Mouse (Mus musculus) limb, embryonic 14.5 days (tissue): Measurements from ENCODE around the gene Sox5. TPM values are rescaled to one million over a fixed set of nuclear protein-coding genes. Genes with fewer than 3 reads are reported as not detected.

Experiments used
- ATAC-seq: fragments of 200-750 bp; cut with Nextera tagmentation; 2 replicates; pipeline ENCODE4 v1.8.0; 2017; ENCODE audit warnings: low read depth, moderate number of reproducible peaks, moderate TSS enrichment; ENCODE audit not compliant: low FRiP score
- DNase-seq: peaks from one replicate; pipeline ENCODE4 v3.0.0-alpha.2; 2015; ENCODE audit warnings: low spot score
- H3K27ac ChIP-seq: fragments of 300-500 bp; sonication (generic); replicated peaks from 2 replicates; pipeline ENCODE4 v1.5.1; 2014; ENCODE audit warnings: low read depth, mild to moderate bottlenecking, low read length, moderate library complexity, mixed read lengths
- H3K27me3 ChIP-seq: fragments of 300-500 bp; sonication (generic); 2 replicates; pipeline ENCODE4 v1.6.1; 2014; ENCODE audit warnings: low read length, mixed read lengths; ENCODE audit not compliant: control insufficient read depth, insufficient read depth
- H3K36me3 ChIP-seq: fragments of 300-500 bp; sonication (generic); 2 replicates; pipeline ENCODE4 v1.6.1; 2014; ENCODE audit warnings: mild to moderate bottlenecking, low read length, moderate library complexity, mixed read lengths; ENCODE audit not compliant: control insufficient read depth, insufficient read depth
- H3K4me1 ChIP-seq: fragments of 300-500 bp; sonication (generic); 2 replicates; pipeline ENCODE4 v1.6.1; 2014; ENCODE audit warnings: antibody characterized with exemption, low read length, mixed read lengths; ENCODE audit not compliant: control insufficient read depth, insufficient read depth
- H3K4me2 ChIP-seq: fragments of 300-500 bp; sonication (generic); replicated peaks from 2 replicates; pipeline ENCODE4 v1.6.1; 2014; ENCODE audit warnings: low read depth, mild to moderate bottlenecking, low read length, moderate library complexity; ENCODE audit not compliant: severe bottlenecking
- H3K4me3 ChIP-seq: fragments of 300-500 bp; sonication (generic); replicated peaks from 2 replicates; pipeline ENCODE4 v1.5.1; 2014; ENCODE audit warnings: low read length
- H3K9ac ChIP-seq: fragments of 300-500 bp; sonication (generic); 2 replicates; pipeline ENCODE4 v1.6.1; 2014; ENCODE audit warnings: mild to moderate bottlenecking, low read depth, low read length, moderate library complexity; ENCODE audit not compliant: severe bottlenecking
- H3K9me3 ChIP-seq: fragments of 300-500 bp; sonication (generic); 2 replicates; pipeline ENCODE4 v1.6.1; 2016; ENCODE audit warnings: low read length; ENCODE audit not compliant: control insufficient read depth
- POLR2A ChIP-seq: fragments of 200-500 bp; IDR thresholded peaks from 2 replicates; pipeline ENCODE4 v1.8.0; 2012; ENCODE audit warnings: inconsistent platforms, mild to moderate bottlenecking, moderate library complexity, borderline replicate concordance; ENCODE audit not compliant: insufficient read depth, insufficient read length; ENCODE audit errors: extremely low read depth
- WGBS: fragments of 180-500 bp; shearing (Covaris S2); extraction: QIAGEN DNeasy Blood & Tissue Kit; methylation state at CpG from one replicate; pipeline ENCODE4 v1.1.7; 2014; 5-methylcytosine and 5-hydroxymethylcytosine counted together
- polyA plus RNA-seq, 2 experiments: library from polyadenylated mRNA; depleted of rRNA in 1 of 2; stranded (reverse) in 1 of 2; unstranded in 1 of 2; fragments of >200 nt; fragmentation: Nextera tagmentation in 1 of 2; extraction: Ambion mirVana in 1 of 2; gene quantifications; 2 replicates each; pipeline versions ENCODE4 v1.2.1 to v1.2.3; 2012 to 2014

Gene Sox5
- polyA plus RNA-seq, 2 experiments = 20.6 to 32.8 TPM

DNA sequence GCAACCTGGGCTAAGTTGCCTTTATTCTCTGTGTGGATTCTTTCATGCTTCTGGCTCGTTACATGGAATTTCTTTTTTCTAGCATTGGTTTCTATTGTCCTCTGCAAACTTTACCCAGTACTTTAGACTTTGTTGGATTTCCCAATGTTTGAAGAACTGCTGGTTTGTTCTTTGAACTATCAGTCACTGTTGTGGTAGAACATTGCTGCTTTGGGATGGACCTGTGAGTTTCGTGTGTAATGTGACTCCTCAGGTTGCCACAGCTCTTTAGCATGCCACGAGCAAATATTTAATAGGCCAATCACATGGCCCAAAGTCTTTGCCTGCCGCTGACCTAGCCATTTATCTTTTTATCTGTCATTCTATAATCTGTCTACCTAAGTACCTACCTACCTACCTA lies 470.0 kb downstream of the Sox5 start:
- WGBS = 28% methylated on average over 4 of the region's 4 CpGs
- Histone ChIP-seq H3K4me1 (no peaks in the 10 kb centered on the region), H3K4me2 (no peak overlapping the region), H3K27me3 (no peaks in the 10 kb centered on the region), H3K4me3 (no peak overlapping the region), H3K9me3 (no peaks in the 10 kb centered on the region), H3K27ac (no peak overlapping the region), H3K36me3 (no peaks in the 10 kb centered on the region), H3K9ac (no peak overlapping the region)
- no peak for TF ChIP-seq POLR2A
- DNase-seq = no peak
- ATAC-seq = no peak

DNA sequence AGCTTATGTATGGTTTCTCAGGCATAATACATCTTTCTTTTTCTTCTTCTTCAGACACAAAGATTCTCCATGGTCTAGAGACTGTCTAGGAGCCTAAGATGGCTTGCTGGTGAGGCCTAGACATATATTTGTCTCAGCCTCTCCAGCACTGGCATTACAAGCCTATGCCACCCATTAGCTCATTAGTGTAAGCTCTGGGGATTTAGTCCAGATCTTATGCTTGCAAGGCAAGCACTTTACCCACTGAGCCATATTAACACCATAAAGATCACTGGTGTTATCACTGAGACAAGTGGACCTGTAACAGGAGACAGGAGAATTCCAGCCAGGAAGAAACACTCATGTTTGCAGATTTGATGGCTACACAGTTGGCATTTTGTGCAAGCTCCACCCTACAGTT lies 472.6 kb downstream of the Sox5 start:
- no peaks in the 10 kb centered on the region for H3K4me1 ChIP-seq
- ATAC-seq (no peak), DNase-seq (no peak)

GRCm38 (mm10) chr6:144307551-144308149 lies 474.1 kb downstream of the Sox5 start:
- WGBS = 85% methylated on average over 12 of the region's 12 CpGs
- H3K9me3 ChIP-seq = no peaks in the 10 kb centered on the region
- ATAC-seq = no peak
- no peak overlapping the region for H3K4me2 ChIP-seq
- H3K4me1 ChIP-seq = no peaks in the 10 kb centered on the region
- no peak for DNase-seq
- no peaks in the 10 kb centered on the region for H3K36me3 ChIP-seq
- no peaks in the 10 kb centered on the region for H3K27me3 ChIP-seq
- H3K9ac ChIP-seq = no peak overlapping the region
- H3K27ac ChIP-seq = no peak overlapping the region
- no peak for TF ChIP-seq POLR2A
- no peak overlapping the region for H3K4me3 ChIP-seq

More for the DNA sequence above, 472.6 kb downstream of the Sox5 start:
- Histone ChIP-seq H3K9ac (no peak overlapping the region), H3K36me3 (no peaks in the 10 kb centered on the region), H3K4me2 (no peak overlapping the region), H3K27me3 (no peaks in the 10 kb centered on the region), H3K9me3 (no peaks in the 10 kb centered on the region), H3K4me3 (no peak overlapping the region), H3K27ac (no peak overlapping the region)
- TF ChIP-seq POLR2A = no peak

DNA sequence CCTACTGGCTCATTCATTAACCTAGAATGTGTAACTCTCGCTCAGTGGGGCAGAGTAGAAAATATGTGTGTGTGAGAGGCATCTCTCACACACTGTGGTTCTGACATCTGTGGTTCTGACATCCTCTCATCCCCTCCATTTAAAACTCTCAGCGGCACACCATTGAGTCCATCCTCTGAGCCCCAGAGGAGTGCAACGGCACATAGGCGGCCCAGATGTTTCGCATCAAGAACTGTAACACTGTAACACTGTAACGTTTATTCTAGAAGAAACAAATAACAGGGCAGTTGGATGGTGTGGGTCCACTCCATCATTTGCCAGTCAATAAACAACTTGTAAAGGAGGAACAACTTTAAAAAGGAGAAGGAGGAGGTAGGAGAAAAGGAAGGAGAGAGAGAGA lies 479.0 kb downstream of the Sox5 start:
- no peak overlapping the region for H3K4me2 ChIP-seq
- no peak for TF ChIP-seq POLR2A
- H3K36me3 ChIP-seq = no peaks in the 10 kb centered on the region
- peaks cover 2% of the 10 kb centered on the region; the same call in 1 of the 2 replicates for H3K27me3 ChIP-seq
- peaks cover 11% of the 10 kb centered on the region for H3K4me1 ChIP-seq
- H3K9me3 ChIP-seq = no peaks in the 10 kb centered on the region
- DNase-seq = no peak
- H3K9ac ChIP-seq = no peak overlapping the region
- H3K27ac ChIP-seq = no peak overlapping the region
- no peak overlapping the region for H3K4me3 ChIP-seq
- ATAC-seq = no peak
- whole genome bisulfite sequencing = 67% methylated on average over 6 of the region's 6 CpGs

- Histone ChIP-seq H3K27ac (no peak overlapping the region), H3K27me3 (peaks cover 2% of the 10 kb centered on the region; the same call in 1 of the 2 replicates), H3K4me3 (no peak overlapping the region), H3K9me3 (peaks cover 1% of the 10 kb centered on the region; the same call in 1 of the 2 replicates), H3K4me1 (peaks cover 11% of the 10 kb centered on the region), H3K9ac (no peak overlapping the region), H3K4me2 (no peak overlapping the region), H3K36me3 (no peaks in the 10 kb centered on the region)
- ATAC-seq (no peak), DNase-seq (no peak)
- no peak for TF ChIP-seq POLR2A
- WGBS = 61% methylated on average over 4 of the region's 4 CpGs
Observed at GRCm38 (mm10) chr6:144301082-144301481, 480.7 kb downstream of the Sox5 start.
